12 mouse cellular contexts compared by ENCODE assay signal in genomic region chr8:92673101-92673500, GRCm38 (mm10). TPM values are rescaled to one million over a fixed set of nuclear protein-coding genes. Genes with fewer than 3 reads are reported as not detected.
DNase-seq lines count a peak whose midpoint lies in the region; ATAC-seq and TF ChIP-seq lines count a peak whose summit lies in the region.
"Had no signal": no experiment of that assay in that cellular context is flagged by ENCODE, and none has a peak within 500 bp of the region (broad histone marks: within the 10 kb centered on the region; RNA-seq: fewer than 3 reads in every experiment).

No protein-coding gene starts in this region.

- H3K9ac ChIP-seq in heart, embryonic 11.5 days (ENCODE audit: low read depth, low read length): no peak overlapping the region
- 0 out of 2 replicates have a peak overlapping the region, but pooled peaks have one; percentile 21 for H3K9ac ChIP-seq in ES-Bruce4 (ENCODE audit: low read depth, poor library complexity, severe bottlenecking)
- no peak overlapping the region for H3K9ac ChIP-seq in forebrain, embryonic 16.5 days (replicated peaks; ENCODE audit: low read depth, low read length)
- H3K9ac ChIP-seq in liver, embryonic 13.5 days: no peak overlapping the region

- no peak for TF ChIP-seq CTCF in ES-Bruce4 (IDR thresholded peaks at IDR 0.05; ENCODE audit: low read depth, low read length)

- H3K4me2 ChIP-seq in heart, embryonic 11.5 days: peak overlapping the region; percentile 90
- peak overlapping the region; percentile 82 for H3K4me2 ChIP-seq in forebrain, embryonic 16.5 days (ENCODE audit: low read length)
- H3K4me2 ChIP-seq in liver, embryonic 13.5 days: 0 out of 2 replicates have a peak overlapping the region, but pooled peaks have one; percentile 39

- DNase-seq in heart, adult 11 months: no peak
- no peak for DNase-seq in liver, embryonic 13.5 days
- DNase-seq in right cerebral cortex, postnatal 25 days: no peak
- no peak for DNase-seq in left cerebral cortex, adult 9 months (ENCODE audit: low spot score in 2 of 2)
- no peak for DNase-seq in urinary bladder, adult 2 months (ENCODE audit: low spot score)
- DNase-seq: B cell, adult 2 months; kidney, adult 11 months; thymus, postnatal 14 days had no signal

- ATAC-seq in heart, embryonic 11.5 days (replicated peaks; ENCODE audit: insufficient number of reproducible peaks, low FRiP score, low TSS enrichment): no peak
- ATAC-seq in forebrain, embryonic 16.5 days: no peak
- no peak for ATAC-seq in liver, embryonic 13.5 days (ENCODE audit: low read depth)

- no peak for TF ChIP-seq POLR2A in ES-Bruce4 (IDR thresholded peaks at IDR 0.05; ENCODE audit: insufficient read depth, low read length)

- no peak overlapping the region for H3K27ac ChIP-seq in heart, embryonic 11.5 days (ENCODE audit: low read depth, low read length)
- no peak overlapping the region for H3K27ac ChIP-seq in ES-Bruce4 (ENCODE audit: insufficient read depth, low read length)
- no peak overlapping the region for H3K27ac ChIP-seq in forebrain, embryonic 16.5 days (ENCODE audit: low read length)
- no peak overlapping the region for H3K27ac ChIP-seq in liver, embryonic 13.5 days

- no peaks in the 10 kb centered on the region for H3K36me3 ChIP-seq in heart, embryonic 11.5 days (ENCODE audit: control insufficient read depth, insufficient read depth, low read length)
- H3K36me3 ChIP-seq in ES-Bruce4 (ENCODE audit: control insufficient read depth, insufficient read depth, low read length, poor library complexity, severe bottlenecking): no peaks in the 10 kb centered on the region
- no peaks in the 10 kb centered on the region for H3K36me3 ChIP-seq in forebrain, embryonic 16.5 days (ENCODE audit: control insufficient read depth, insufficient read depth)
- H3K36me3 ChIP-seq in liver, embryonic 13.5 days: no peaks in the 10 kb centered on the region

- peak overlapping the region; percentile 39 for H3K4me3 ChIP-seq in heart, embryonic 11.5 days (ENCODE audit: low read depth, low read length)
- H3K4me3 ChIP-seq in ES-Bruce4 (ENCODE audit: low read depth, low read length): peak overlapping the region; percentile 25
- H3K4me3 ChIP-seq in forebrain, embryonic 16.5 days (replicated peaks; ENCODE audit: low read length): peak overlapping the region; percentile 42
- H3K4me3 ChIP-seq in liver, embryonic 13.5 days (replicated peaks): no peak overlapping the region

- H3K27me3 ChIP-seq in heart, embryonic 11.5 days (ENCODE audit: control insufficient read depth, insufficient read depth, low read length): peaks cover 71% of the 10 kb centered on the region
- peaks cover 30% of the 10 kb centered on the region for H3K27me3 ChIP-seq in ES-Bruce4 (ENCODE audit: control insufficient read depth, insufficient read depth, low read length, poor library complexity, severe bottlenecking)
- peaks cover 85% of the 10 kb centered on the region for H3K27me3 ChIP-seq in forebrain, embryonic 16.5 days (replicated peaks; ENCODE audit: control insufficient read depth, insufficient read depth, low read length)
- peaks cover 66% of the 10 kb centered on the region for H3K27me3 ChIP-seq in liver, embryonic 13.5 days

- peaks cover 8% of the 10 kb centered on the region for H3K4me1 ChIP-seq in heart, embryonic 11.5 days (ENCODE audit: control insufficient read depth, insufficient read depth, low read length)
- H3K4me1 ChIP-seq in ES-Bruce4 (ENCODE audit: control insufficient read depth, insufficient read depth, low read length): no peaks in the 10 kb centered on the region
- H3K4me1 ChIP-seq in forebrain, embryonic 16.5 days (replicated peaks; ENCODE audit: control insufficient read depth, insufficient read depth, low read length): peaks cover 30% of the 10 kb centered on the region
- H3K4me1 ChIP-seq in liver, embryonic 13.5 days (replicated peaks): 0 out of 2 replicates have a peak, but pooled peaks cover 3% of the 10 kb centered on the region

- TF ChIP-seq EP300 in ES-Bruce4 (IDR thresholded peaks at IDR 0.05; ENCODE audit: insufficient read depth, low read depth, low read length): no peak

- H3K9me3 ChIP-seq in heart, embryonic 11.5 days (replicated peaks; ENCODE audit: control insufficient read depth, low read length): no peaks in the 10 kb centered on the region
- no peaks in the 10 kb centered on the region for H3K9me3 ChIP-seq in ES-Bruce4 (replicated peaks; ENCODE audit: control insufficient read depth, insufficient read depth, low read length, poor library complexity, severe bottlenecking)
- no peaks in the 10 kb centered on the region for H3K9me3 ChIP-seq in forebrain, embryonic 16.5 days (ENCODE audit: control insufficient read depth, low read length)
- no peaks in the 10 kb centered on the region for H3K9me3 ChIP-seq in liver, embryonic 13.5 days (replicated peaks)

- 4% methylated on average over 11 of the region's 11 CpGs for WGBS in heart, embryonic 11.5 days (ENCODE audit: insufficient replicate concordance)
- WGBS in forebrain, embryonic 16.5 days: 4% methylated on average over 11 of the region's 11 CpGs
- 7% methylated on average over 11 of the region's 11 CpGs for WGBS in liver, embryonic 13.5 days (ENCODE audit: insufficient replicate concordance)

RNA-seq across cellular contexts. Expression of gene Irx6, which starts 1.0 kb away (rescaled TPM):
- 3.8 and 4.3 TPM in 2 replicates for polyA plus RNA-seq in heart, embryonic 11.5 days (2014; fragmentation: Nextera tagmentation; extraction: Ambion mirVana)
- not detected in 2 replicates for polyA plus RNA-seq in ES-Bruce4 (2011; ENCODE audit: insufficient read depth, insufficient read length, low read depth, missing spikeins)
- 0.14 and 0.16 TPM in 2 replicates for polyA plus RNA-seq in forebrain, embryonic 16.5 days (2015; fragmentation: Nextera tagmentation; extraction: Ambion mirVana)
- polyA plus RNA-seq in liver, embryonic 13.5 days (2015; fragmentation: Nextera tagmentation; extraction: Ambion mirVana): not detected in 2 replicates
- polyA plus RNA-seq in urinary bladder, adult 2 months (2012; rRNA removed): not detected in 2 replicates
- polyA plus RNA-seq: liver, embryonic 16.5 days had no signal

Comparison
In these comparisons a context has a peak if more than half of its experiments do, and no peak if none do; other contexts are left out.
1. H3K4me2 ChIP-seq: peak in every context shown above with its lines; median percentile 90 in heart, embryonic 11.5 days; 82 in forebrain, embryonic 16.5 days; 39 in liver, embryonic 13.5 days.